Mouse (Mus musculus) forebrain, embryonic 15.5 days (tissue): ENCODE measurements around the gene Nos3. TPM values are rescaled to one million over a fixed set of nuclear protein-coding genes. Genes with fewer than 3 reads are reported as not detected.
"Not testable (repeated sequence)": the region's sequence is repeated elsewhere in the genome, so short reads cannot be mapped to it uniquely, and the experiment has no call there.

Source experiments
- ATAC-seq: fragments of 200-750 bp; cut with Nextera tagmentation; replicated peaks from 2 replicates; pipeline ENCODE4 v1.8.0; 2017; ENCODE audit warnings: mild to moderate bottlenecking, moderate TSS enrichment, moderate library complexity
- H3K27ac ChIP-seq: fragments of 300-500 bp; sonication (generic); replicated peaks from 2 replicates; pipeline ENCODE4 v1.5.1; 2015; ENCODE audit warnings: mild to moderate bottlenecking, inconsistent platforms
- H3K27me3 ChIP-seq: fragments of 300-500 bp; sonication (generic); 2 replicates; pipeline ENCODE4 v1.6.1; 2015; ENCODE audit warnings: inconsistent platforms
- H3K36me3 ChIP-seq: fragments of 300-500 bp; sonication (generic); 2 replicates; pipeline ENCODE4 v1.6.1; 2015; ENCODE audit warnings: mild to moderate bottlenecking, inconsistent platforms
- H3K4me1 ChIP-seq: fragments of 300-500 bp; sonication (generic); 2 replicates; pipeline ENCODE4 v1.6.1; 2015; ENCODE audit warnings: inconsistent platforms
- H3K4me2 ChIP-seq: fragments of 300-500 bp; sonication (generic); replicated peaks from 2 replicates; pipeline ENCODE4 v1.6.1; 2015; ENCODE audit warnings: mild to moderate bottlenecking, inconsistent platforms
- H3K4me3 ChIP-seq: fragments of 300-500 bp; sonication (generic); 2 replicates; pipeline ENCODE4 v1.5.1; 2015; ENCODE audit warnings: mild to moderate bottlenecking, inconsistent platforms
- H3K9ac ChIP-seq: fragments of 300-500 bp; sonication (generic); replicated peaks from 2 replicates; pipeline ENCODE4 v1.6.1; 2015; ENCODE audit warnings: mild to moderate bottlenecking, inconsistent platforms
- H3K9me3 ChIP-seq: fragments of 300-500 bp; sonication (generic); 2 replicates; pipeline ENCODE4 v1.6.1; 2016; ENCODE audit warnings: inconsistent platforms
- WGBS: fragments of 180-500 bp; shearing (Covaris S2); methylation state at CpG from one replicate; pipeline ENCODE4 v1.1.7; 2015; ENCODE audit warnings: mixed read lengths; 5-methylcytosine and 5-hydroxymethylcytosine counted together
- polyA plus RNA-seq: library from polyadenylated mRNA; unstranded; fragments of >200 nt; fragmentation: Nextera tagmentation; extraction: Ambion mirVana; gene quantifications from 2 replicates; pipeline ENCODE4 v1.2.1, GENCODE M21; 2015

Nos3 gene
- polyA plus RNA-seq, 1 experiment from 2014 or later = 7.4 TPM

- H3K4me2 ChIP-seq = no peak overlapping the region
- ATAC-seq = no peak
- 86% methylated on average over 7 of the region's 7 CpGs for WGBS
- no peak overlapping the region for H3K4me3 ChIP-seq
- peaks cover 22% of the 10 kb centered on the region; the same call in 1 of the 2 replicates for H3K27me3 ChIP-seq
- H3K4me1 ChIP-seq = peaks cover 19% of the 10 kb centered on the region
- H3K9me3 ChIP-seq = no peaks in the 10 kb centered on the region
- no peaks in the 10 kb centered on the region for H3K36me3 ChIP-seq
- no peak overlapping the region for H3K27ac ChIP-seq
- H3K9ac ChIP-seq = no peak overlapping the region
Observed at GRCm38 (mm10) chr5:24392724-24393123, 28.1 kb downstream of the Nos3 start.

GRCm38 (mm10) chr5:24393392-24393997, 28.9 kb downstream of the Nos3 start, which contains the start of gene Abcb8:
Gene Abcb8, plus strand, starts transcription at chr5:24393663.
- Histone ChIP-seq H3K36me3 (no peaks in the 10 kb centered on the region), H3K27me3 (peaks cover 14% of the 10 kb centered on the region; the same call in 1 of the 2 replicates), H3K9me3 (no peaks in the 10 kb centered on the region), H3K27ac (peak within 1 kb of the TSS; percentile 85), H3K9ac (peak within 1 kb of the TSS; percentile 51), H3K4me1 (peaks cover 12% of the 10 kb centered on the region), H3K4me2 (peak within 1 kb of the TSS; percentile 48), H3K4me3 (peak within 1 kb of the TSS; percentile 68)
- ATAC-seq = no peak
- WGBS = 21% methylated on average over 7 of the region's 7 CpGs

GRCm38 (mm10) chr5:24394165-24394894, 29.7 kb downstream of the Nos3 start:
- Histone ChIP-seq H3K4me1 (peaks cover 12% of the 10 kb centered on the region; the same call in 1 of the 2 replicates), H3K36me3 (no peaks in the 10 kb centered on the region), H3K27me3 (peaks cover 8% of the 10 kb centered on the region; the same call in 1 of the 2 replicates), H3K27ac (peak overlapping the region; percentile 85), H3K9ac (peak overlapping the region; percentile 51), H3K4me3 (peak overlapping the region; percentile 68), H3K9me3 (no peaks in the 10 kb centered on the region), H3K4me2 (peak overlapping the region; percentile 48)
- peak; percentile 97 for ATAC-seq
- WGBS = 2% methylated on average over 36 of the region's 36 CpGs

- H3K27ac ChIP-seq, H3K36me3 ChIP-seq, ATAC-seq, H3K9ac ChIP-seq, H3K9me3 ChIP-seq, H3K4me2 ChIP-seq, H3K27me3 ChIP-seq, H3K4me3 ChIP-seq: not testable (repeated sequence)
- peaks cover 12% of the 10 kb centered on the region; the same call in 1 of the 2 replicates for H3K4me1 ChIP-seq
- 95% methylated on average over 6 of the region's 6 CpGs for WGBS
Observed at GRCm38 (mm10) chr5:24396254-24396653, 31.6 kb downstream of the Nos3 start.

- no peaks in the 10 kb centered on the region for H3K27me3 ChIP-seq
- no peak overlapping the region for H3K4me3 ChIP-seq
- H3K9ac ChIP-seq = no peak overlapping the region
- 91% methylated on average over 10 of the region's 10 CpGs for WGBS
- no peak overlapping the region for H3K27ac ChIP-seq
- H3K9me3 ChIP-seq = no peaks in the 10 kb centered on the region
- no peak overlapping the region for H3K4me2 ChIP-seq
- H3K36me3 ChIP-seq = peaks cover 6% of the 10 kb centered on the region; the same call in 1 of the 2 replicates
- ATAC-seq = no peak
- H3K4me1 ChIP-seq = peaks cover 7% of the 10 kb centered on the region; the same call in 1 of the 2 replicates
Observed at GRCm38 (mm10) chr5:24399686-24400085, 35.1 kb downstream of the Nos3 start.

- H3K36me3 ChIP-seq = peaks cover 6% of the 10 kb centered on the region; the same call in 1 of the 2 replicates
- no peak overlapping the region for H3K27ac ChIP-seq
- no peak overlapping the region for H3K4me2 ChIP-seq
- H3K4me1 ChIP-seq = peaks cover under 1% of the 10 kb centered on the region; the same call in 1 of the 2 replicates
- H3K9me3 ChIP-seq = no peaks in the 10 kb centered on the region
- no peak for ATAC-seq
- no peak overlapping the region for H3K4me3 ChIP-seq
- 91% methylated on average over 11 of the region's 11 CpGs for WGBS
- no peaks in the 10 kb centered on the region for H3K27me3 ChIP-seq
- H3K9ac ChIP-seq = no peak overlapping the region
Observed at GRCm38 (mm10) chr5:24400362-24400761, 35.8 kb downstream of the Nos3 start.

GRCm38 (mm10) chr5:24400911-24401605, 36.4 kb downstream of the Nos3 start:
- H3K4me1 ChIP-seq = no peaks in the 10 kb centered on the region
- no peak overlapping the region for H3K9ac ChIP-seq
- no peak for ATAC-seq
- H3K27me3 ChIP-seq = no peaks in the 10 kb centered on the region
- no peaks in the 10 kb centered on the region for H3K9me3 ChIP-seq
- no peak overlapping the region for H3K27ac ChIP-seq
- no peak overlapping the region for H3K4me3 ChIP-seq
- H3K36me3 ChIP-seq = peaks cover 6% of the 10 kb centered on the region
- 91% methylated on average over 5 of the region's 5 CpGs for WGBS
- H3K4me2 ChIP-seq = no peak overlapping the region

GRCm38 (mm10) chr5:24401969-24402368, 37.4 kb downstream of the Nos3 start:
- Histone ChIP-seq H3K9me3 (no peaks in the 10 kb centered on the region), H3K36me3 (peaks cover 6% of the 10 kb centered on the region), H3K27me3 (no peaks in the 10 kb centered on the region), H3K9ac (no peak overlapping the region), H3K4me3 (no peak overlapping the region), H3K4me1 (no peaks in the 10 kb centered on the region), H3K27ac (no peak overlapping the region), H3K4me2 (no peak overlapping the region)
- ATAC-seq = no peak
- 61% methylated on average over 9 of the region's 9 CpGs for WGBS

GRCm38 (mm10) chr5:24404594-24405360, 40.2 kb downstream of the Nos3 start:
- H3K36me3 ChIP-seq = peaks cover 14% of the 10 kb centered on the region
- no peak overlapping the region for H3K27ac ChIP-seq
- no peaks in the 10 kb centered on the region for H3K27me3 ChIP-seq
- H3K9me3 ChIP-seq = no peaks in the 10 kb centered on the region
- 83% methylated on average over 6 of the region's 6 CpGs for WGBS
- no peak for ATAC-seq
- no peak overlapping the region for H3K4me3 ChIP-seq
- no peak overlapping the region for H3K4me2 ChIP-seq
- H3K4me1 ChIP-seq = no peaks in the 10 kb centered on the region
- H3K9ac ChIP-seq = no peak overlapping the region

- Histone ChIP-seq H3K4me2 (no peak overlapping the region), H3K4me3 (no peak overlapping the region), H3K9ac (no peak overlapping the region), H3K27ac (no peak overlapping the region), H3K27me3 (no peaks in the 10 kb centered on the region), H3K4me1 (no peaks in the 10 kb centered on the region), H3K9me3 (no peaks in the 10 kb centered on the region), H3K36me3 (peaks cover 14% of the 10 kb centered on the region)
- ATAC-seq = no peak
- WGBS = 76% methylated on average over 3 of the region's 3 CpGs
Observed at GRCm38 (mm10) chr5:24405389-24405876, 40.8 kb downstream of the Nos3 start.

- 93% methylated on average over 13 of the region's 13 CpGs for WGBS
- ATAC-seq = no peak
Observed at GRCm38 (mm10) chr5:24408651-24409050, 44.0 kb downstream of the Nos3 start.

More at GRCm38 (mm10) chr5:24408651-24409050, 44.0 kb downstream of the Nos3 start:
- no peak overlapping the region for H3K4me3 ChIP-seq
- H3K9ac ChIP-seq = no peak overlapping the region
- no peaks in the 10 kb centered on the region for H3K4me1 ChIP-seq
- no peaks in the 10 kb centered on the region for H3K9me3 ChIP-seq
- no peaks in the 10 kb centered on the region for H3K27me3 ChIP-seq
- no peak overlapping the region for H3K4me2 ChIP-seq
- peaks cover 8% of the 10 kb centered on the region for H3K36me3 ChIP-seq
- H3K27ac ChIP-seq = no peak overlapping the region
